Mouse (Mus musculus) midbrain, embryonic 11.5 days (tissue): ENCODE data around the gene Rep15. TPM values are rescaled to one million over a fixed set of nuclear protein-coding genes. Genes with fewer than 3 reads are reported as not detected.

ENCODE experiments used
- ATAC-seq: fragments of 200-750 bp; cut with Nextera tagmentation; 2 replicates; pipeline ENCODE4 v1.8.0; 2017; ENCODE audit warnings: moderate TSS enrichment, moderate library complexity; ENCODE audit not compliant: low FRiP score
- DNase-seq: peaks from one replicate; pipeline ENCODE4 v3.0.0; 2015; ENCODE audit warnings: low spot score; ENCODE audit errors: missing footprints
- H3K27ac ChIP-seq: fragments of 300-500 bp; sonication (generic); 2 replicates; pipeline ENCODE4 v1.5.1; 2014; ENCODE audit warnings: low read depth, low read length
- H3K27me3 ChIP-seq: fragments of 300-500 bp; sonication (generic); 2 replicates; pipeline ENCODE4 v1.6.1; 2014; ENCODE audit warnings: mild to moderate bottlenecking, low read length, moderate library complexity, mixed read lengths; ENCODE audit not compliant: control insufficient read depth, insufficient read depth
- H3K36me3 ChIP-seq: fragments of 300-500 bp; sonication (generic); 2 replicates; pipeline ENCODE4 v1.6.1; 2014; ENCODE audit warnings: mild to moderate bottlenecking, low read length, moderate library complexity, mixed read lengths; ENCODE audit not compliant: control insufficient read depth, insufficient read depth
- H3K4me1 ChIP-seq: fragments of 300-500 bp; sonication (generic); 2 replicates; pipeline ENCODE4 v1.6.1; 2014; ENCODE audit warnings: low read length; ENCODE audit not compliant: control insufficient read depth, insufficient read depth
- H3K4me2 ChIP-seq: fragments of 300-500 bp; sonication (generic); 2 replicates; pipeline ENCODE4 v1.6.1; 2014; ENCODE audit warnings: mild to moderate bottlenecking, moderate library complexity
- H3K4me3 ChIP-seq: fragments of 300-500 bp; sonication (generic); 2 replicates; pipeline ENCODE4 v1.5.1; 2014; ENCODE audit warnings: low read depth, low read length
- H3K9ac ChIP-seq: fragments of 300-500 bp; sonication (generic); 2 replicates; pipeline ENCODE4 v1.6.1; 2014; ENCODE audit warnings: low read length
- H3K9me3 ChIP-seq: fragments of 300-500 bp; sonication (generic); 2 replicates; pipeline ENCODE4 v1.6.1; 2016; ENCODE audit warnings: low read length; ENCODE audit not compliant: control insufficient read depth
- WGBS: fragments of 180-500 bp; shearing (Covaris S2); extraction: QIAGEN DNeasy Blood & Tissue Kit; methylation state at CpG from one replicate; pipeline ENCODE4 v1.1.7; 2014; 5-methylcytosine and 5-hydroxymethylcytosine counted together
- polyA plus RNA-seq: library from polyadenylated mRNA; unstranded; fragments of >200 nt; fragmentation: Nextera tagmentation; extraction: Ambion mirVana; gene quantifications from 2 replicates; pipeline ENCODE4 v1.2.1, GENCODE M21; 2014

Gene Rep15
- polyA plus RNA-seq, 1 experiment from 2014 or later, result 0.55 TPM

DNA sequence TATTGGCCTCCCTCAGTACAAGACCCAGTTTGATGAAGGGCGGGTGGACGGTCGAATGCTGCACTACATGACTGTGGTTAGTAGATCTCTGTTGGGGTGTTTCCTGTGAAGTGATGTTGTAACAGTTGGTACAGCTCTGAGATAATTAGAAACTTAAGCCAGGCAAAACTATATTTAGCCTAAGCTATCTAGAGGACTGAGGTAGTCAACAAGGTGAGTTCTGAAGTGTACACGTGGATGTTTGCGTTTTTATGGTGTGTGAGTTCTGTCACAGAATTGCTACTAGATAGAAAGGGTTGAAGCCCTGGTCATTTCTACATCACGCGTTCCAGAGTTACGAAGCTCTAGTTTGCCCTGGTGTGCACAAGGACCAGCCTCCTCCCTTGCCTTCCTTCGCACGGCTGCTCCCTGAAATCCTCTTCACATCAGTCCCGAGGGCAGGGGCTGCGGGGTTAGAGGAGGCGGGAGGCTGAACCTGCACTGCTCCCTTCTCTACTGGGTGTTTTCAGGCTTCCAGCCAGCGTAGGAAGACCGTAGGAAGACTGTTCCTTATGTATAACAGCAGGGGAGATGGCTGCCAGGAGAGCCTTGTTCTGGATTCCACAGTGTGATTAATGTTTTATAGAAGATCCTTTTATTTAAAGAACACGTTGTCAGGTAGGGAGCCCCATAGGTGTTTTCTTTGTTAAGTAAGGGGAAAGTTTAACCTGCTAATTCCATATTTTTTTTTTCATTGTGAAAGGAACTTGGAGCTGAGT is 9.8 kb upstream of the Rep15 start:
- no peak overlapping the region for H3K27ac ChIP-seq
- no peaks in the 10 kb centered on the region for H3K4me1 ChIP-seq
- H3K9me3 ChIP-seq, result no peaks in the 10 kb centered on the region
- DNase-seq (no peak), ATAC-seq (no peak)
- no peaks in the 10 kb centered on the region for H3K27me3 ChIP-seq
- no peak overlapping the region for H3K4me2 ChIP-seq
- no peak overlapping the region for H3K4me3 ChIP-seq
- 91% methylated on average over 16 of the region's 16 CpGs for WGBS
- no peaks in the 10 kb centered on the region for H3K36me3 ChIP-seq
- no peak overlapping the region for H3K9ac ChIP-seq

DNA sequence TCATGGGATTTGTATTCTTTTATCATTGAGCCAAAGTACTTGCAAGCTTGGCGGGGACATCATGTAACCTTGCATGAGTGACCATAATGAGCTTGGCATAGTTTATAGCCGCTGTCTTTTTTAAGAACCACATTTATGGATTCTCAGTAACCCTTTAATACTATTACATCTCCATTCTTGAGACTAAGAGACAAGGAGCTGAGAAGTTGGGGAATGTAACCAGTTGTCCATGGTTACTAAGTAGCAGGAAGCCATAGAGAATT is 9.3 kb upstream of the Rep15 start:
- Histone ChIP-seq H3K27me3 (no peaks in the 10 kb centered on the region), H3K27ac (no peak overlapping the region), H3K4me1 (no peaks in the 10 kb centered on the region), H3K9ac (no peak overlapping the region), H3K36me3 (no peaks in the 10 kb centered on the region), H3K4me3 (no peak overlapping the region), H3K4me2 (no peak overlapping the region), H3K9me3 (no peaks in the 10 kb centered on the region)
- 91% methylated on average over 2 of the region's 2 CpGs for WGBS
- ATAC-seq (no peak), DNase-seq (no peak)

DNA sequence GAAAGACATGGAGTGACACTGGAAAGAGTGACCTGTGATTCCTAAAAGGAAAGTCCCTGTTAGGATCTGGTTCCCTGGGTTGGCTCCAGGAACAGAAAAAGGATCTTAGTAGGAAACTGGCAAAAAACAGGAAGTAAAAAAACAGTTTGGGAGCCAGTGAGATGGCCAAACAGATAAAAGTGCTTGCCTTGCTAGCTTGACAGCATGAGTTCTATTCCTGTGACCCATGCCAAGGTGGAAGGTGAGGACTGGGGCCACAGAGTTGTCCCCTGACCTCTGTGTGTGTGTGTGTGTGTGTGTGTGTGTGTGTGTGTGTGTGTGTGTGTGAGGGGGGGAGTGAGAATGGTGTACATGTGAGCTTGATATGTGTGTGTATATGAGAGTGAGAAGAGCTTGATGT is 8.8 kb upstream of the Rep15 start:
- Histone ChIP-seq H3K4me3 (no peak overlapping the region), H3K27me3 (no peaks in the 10 kb centered on the region), H3K27ac (no peak overlapping the region), H3K4me2 (no peak overlapping the region), H3K36me3 (no peaks in the 10 kb centered on the region), H3K4me1 (no peaks in the 10 kb centered on the region), H3K9ac (no peak overlapping the region), H3K9me3 (no peaks in the 10 kb centered on the region)
- ATAC-seq (no peak), DNase-seq (no peak)

DNA sequence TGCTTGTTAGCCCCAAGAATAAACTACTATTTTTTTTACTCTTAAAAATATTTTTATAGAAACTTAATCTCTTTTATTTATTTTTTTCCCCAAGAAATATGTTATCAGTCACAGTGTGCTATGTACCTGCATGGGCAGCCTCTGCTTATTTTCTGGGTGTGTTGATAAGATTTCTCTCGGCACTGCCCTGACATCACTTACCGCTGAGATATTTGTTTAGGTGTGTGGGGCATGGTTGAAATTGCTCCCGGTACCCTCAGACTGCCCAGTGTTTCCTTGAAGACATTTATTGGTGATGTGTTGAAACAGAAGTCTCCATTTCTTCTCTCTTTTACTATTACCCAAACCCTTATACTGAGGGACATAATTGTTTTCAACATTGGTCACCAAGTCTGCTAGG is 7.6 kb upstream of the Rep15 start:
- no peak for ATAC-seq
- Histone ChIP-seq H3K9ac (no peak overlapping the region), H3K36me3 (no peaks in the 10 kb centered on the region; the same call in 1 of the 2 replicates), H3K27ac (no peak overlapping the region), H3K4me3 (no peak overlapping the region), H3K27me3 (no peaks in the 10 kb centered on the region), H3K4me2 (no peak overlapping the region), H3K9me3 (no peaks in the 10 kb centered on the region), H3K4me1 (no peaks in the 10 kb centered on the region)
- WGBS, result 88% methylated on average over 3 of the region's 3 CpGs
- peak; percentile 26 for DNase-seq

DNA sequence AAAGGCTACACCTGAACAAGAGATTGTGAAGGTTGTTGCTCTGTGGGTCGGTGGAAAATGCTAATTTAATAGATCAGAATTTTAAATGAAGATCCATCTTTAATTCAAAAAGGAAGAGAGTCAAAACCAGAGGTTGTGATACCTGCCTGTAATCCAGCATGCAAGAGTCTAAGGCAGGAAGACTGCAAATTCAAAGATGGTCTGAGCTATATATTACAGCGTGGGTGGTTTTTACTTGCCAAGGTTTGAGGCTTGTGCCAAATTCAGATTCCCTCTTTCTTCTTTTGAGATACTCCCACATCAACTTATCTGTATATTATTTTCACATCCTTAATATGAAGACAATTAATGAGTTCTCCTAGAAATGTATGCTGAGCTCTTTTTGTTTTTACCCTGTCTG is 4.0 kb upstream of the Rep15 start:
- Histone ChIP-seq H3K4me1 (no peaks in the 10 kb centered on the region), H3K9me3 (no peaks in the 10 kb centered on the region), H3K4me2 (no peak overlapping the region), H3K27ac (no peak overlapping the region), H3K4me3 (no peak overlapping the region), H3K36me3 (no peaks in the 10 kb centered on the region; the same call in 1 of the 2 replicates), H3K9ac (no peak overlapping the region), H3K27me3 (no peaks in the 10 kb centered on the region)
- WGBS, result 91% methylated on average over 2 of the region's 2 CpGs
- DNase-seq (no peak), ATAC-seq (no peak)

DNA sequence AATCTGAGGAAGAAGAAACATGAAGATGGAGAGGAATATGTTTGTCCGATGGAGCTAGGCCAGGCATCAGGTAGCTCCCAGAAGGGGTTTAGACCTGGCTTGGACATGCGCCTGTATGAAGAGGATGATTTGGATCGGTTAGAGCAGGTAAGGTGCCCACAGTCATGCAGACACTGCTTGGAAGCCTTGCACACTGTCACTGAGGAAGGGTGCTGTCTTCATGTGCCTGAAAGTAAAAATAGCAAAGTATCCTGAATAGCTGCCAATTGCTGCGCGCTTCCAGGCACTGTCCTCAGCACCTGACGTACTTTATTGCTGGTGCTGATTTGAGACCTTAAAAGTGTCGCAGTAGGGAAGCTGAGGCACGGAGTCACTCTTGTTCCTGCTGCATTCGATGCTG is 2.8 kb upstream of the Rep15 start:
- H3K4me1 ChIP-seq, result no peaks in the 10 kb centered on the region
- H3K4me3 ChIP-seq, result no peak overlapping the region
- H3K9ac ChIP-seq, result no peak overlapping the region
- H3K4me2 ChIP-seq, result no peak overlapping the region
- H3K27me3 ChIP-seq, result no peaks in the 10 kb centered on the region
- DNase-seq (no peak), ATAC-seq (no peak)
- no peak overlapping the region for H3K27ac ChIP-seq
- no peaks in the 10 kb centered on the region for H3K9me3 ChIP-seq
- 94% methylated on average over 9 of the region's 9 CpGs for WGBS
- no peaks in the 10 kb centered on the region; the same call in 1 of the 2 replicates for H3K36me3 ChIP-seq

DNA sequence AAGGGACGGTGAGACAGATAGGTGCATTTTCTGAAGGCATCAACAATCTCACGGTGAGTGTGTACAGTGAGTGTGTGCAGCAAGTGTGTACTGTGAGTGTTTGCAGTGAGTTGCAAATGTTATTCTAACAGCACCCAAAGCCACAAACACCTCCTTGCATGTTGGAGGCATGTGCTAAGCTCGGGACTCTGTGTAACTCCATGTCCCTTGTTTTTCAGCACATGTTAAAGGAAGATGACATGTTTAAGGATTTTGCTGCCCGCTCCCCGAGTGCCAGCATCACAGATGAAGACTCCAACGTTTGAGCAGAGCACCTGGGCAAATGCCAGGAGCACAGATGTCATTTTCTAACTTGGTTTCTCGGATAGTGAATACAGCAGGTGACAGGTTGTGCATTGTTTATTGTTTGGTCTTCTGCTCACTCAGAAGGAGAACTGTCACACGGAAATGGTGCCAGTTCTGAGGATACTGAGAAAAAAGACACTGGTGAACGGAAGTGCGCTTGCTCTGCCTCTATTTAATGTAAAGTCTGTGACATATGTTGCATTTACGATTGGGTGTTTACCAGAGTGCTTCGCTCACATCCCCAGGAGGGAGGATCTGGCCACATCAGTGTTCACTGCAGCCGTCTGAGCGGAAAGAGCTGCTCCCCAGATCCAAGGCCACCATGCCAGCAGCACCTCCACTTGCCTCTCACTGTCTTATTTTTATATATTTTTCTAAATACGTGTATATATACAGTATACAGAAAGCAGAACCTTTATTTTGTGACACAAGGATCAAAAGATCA is 2.1 kb upstream of the Rep15 start:
- ATAC-seq, result no peak
- Histone ChIP-seq H3K4me3 (no peak overlapping the region), H3K4me1 (no peaks in the 10 kb centered on the region), H3K36me3 (no peaks in the 10 kb centered on the region; the same call in 1 of the 2 replicates), H3K27me3 (no peaks in the 10 kb centered on the region), H3K9ac (no peak overlapping the region), H3K9me3 (no peaks in the 10 kb centered on the region), H3K27ac (no peak overlapping the region), H3K4me2 (no peak overlapping the region)
- DNase-seq, result no peak
- WGBS, result 91% methylated on average over 15 of the region's 15 CpGs

DNA sequence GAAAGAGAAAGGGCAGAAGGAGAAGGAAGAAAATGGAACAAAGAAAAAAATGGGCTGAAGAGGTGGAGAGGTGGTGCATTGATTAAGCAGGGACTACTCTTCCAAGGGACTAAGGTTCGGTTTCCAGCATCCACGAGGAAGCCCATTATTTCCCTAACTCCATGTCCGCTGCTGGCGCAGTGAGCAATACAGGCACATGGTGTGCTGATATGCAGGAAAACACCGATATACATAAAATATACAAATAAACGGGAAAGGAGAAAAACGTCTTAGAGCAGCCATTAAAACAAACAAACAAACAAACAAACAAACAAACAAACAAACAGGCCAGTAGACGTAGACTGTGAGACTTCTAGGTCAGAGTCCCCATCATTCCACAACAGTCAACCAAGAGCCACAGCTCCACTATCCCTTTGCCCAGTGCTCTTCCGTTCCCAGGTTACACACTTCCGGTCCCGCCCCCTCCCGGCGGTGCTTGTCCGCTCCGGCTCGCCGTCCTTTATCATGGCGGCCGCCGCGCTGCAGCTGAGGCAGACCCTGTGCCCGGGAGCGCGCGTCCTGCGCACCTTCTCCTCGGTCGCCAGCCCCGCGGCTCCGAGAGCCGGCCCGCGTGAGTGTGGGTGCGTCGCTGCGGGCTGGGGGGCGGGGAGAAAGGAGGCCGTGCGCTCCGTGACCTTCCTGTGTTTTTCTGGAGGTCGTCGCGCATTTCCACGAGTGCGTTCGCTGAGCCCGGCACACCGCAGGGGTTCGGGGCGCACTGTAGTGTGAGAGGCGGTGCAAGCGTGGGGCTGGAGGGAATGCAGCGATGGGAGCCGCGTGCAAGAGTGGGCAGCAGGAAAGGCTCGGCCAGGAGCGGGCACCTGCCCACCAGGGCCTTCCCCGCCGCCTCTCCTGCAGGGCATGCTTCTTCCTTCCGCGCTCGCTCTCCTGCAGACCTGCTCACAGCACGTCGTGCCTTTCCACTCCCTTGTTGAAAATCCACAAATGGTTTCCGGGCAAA is 10.2 kb downstream of the Rep15 start, which contains the start of gene Mrps35:
Mrps35 (plus strand) TSS at position 474 of the 1,000 bp plus-strand sequence.
- H3K9ac ChIP-seq, result peak within 1 kb of the TSS; percentile 86

More for the DNA sequence above, 10.2 kb downstream of the Rep15 start, which contains the start of gene Mrps35:
- Histone ChIP-seq H3K27me3 (no peaks in the 10 kb centered on the region), H3K27ac (0 out of 2 replicates have a peak within 1 kb of the TSS, but pooled peaks have one; percentile 25), H3K36me3 (no peaks in the 10 kb centered on the region), H3K4me1 (peaks cover 3% of the 10 kb centered on the region; the same call in 1 of the 2 replicates), H3K4me2 (peak within 1 kb of the TSS; percentile 53), H3K9me3 (no peaks in the 10 kb centered on the region), H3K4me3 (peak within 1 kb of the TSS; percentile 67)
- ATAC-seq (peak; percentile 100), DNase-seq (peak; percentile 98)
- 3% methylated on average over 66 of the region's 66 CpGs for WGBS
